Mouse (Mus musculus): ENCODE measurements at regions not wholly inside any gene's neighbourhood (a gene's known extent, or its start where the extent isn't known, plus 50 kb on each side); places are given as distances from the start of the nearest gene placed in this dataset.
"Not testable (repeated sequence)": the region's sequence is repeated elsewhere in the genome, so short reads cannot be mapped to it uniquely, and the experiment has no call there.

- Histone ChIP-seq H3K36me3 (ENCODE audit: control insufficient read depth, insufficient read depth, low read length) (no peaks in the 10 kb centered on the region), H3K9ac (ENCODE audit: low read depth, low read length) (no peak overlapping the region), H3K4me3 (ENCODE audit: low read length) (no peak overlapping the region), H3K4me1 (ENCODE audit: control insufficient read depth, insufficient read depth, low read length) (no peaks in the 10 kb centered on the region), H3K9me3 (ENCODE audit: control insufficient read depth, low read length) (no peaks in the 10 kb centered on the region), H3K27ac (ENCODE audit: low read length) (no peak overlapping the region), H3K27me3 (replicated peaks; ENCODE audit: control insufficient read depth, insufficient read depth, low read length) (no peaks in the 10 kb centered on the region), H3K4me2 (ENCODE audit: low read depth, low read length) (no peak overlapping the region)
- ATAC-seq, result no peak
- 78% methylated on average over 2 of the region's 2 CpGs for WGBS
Measured at GRCm38 (mm10) chr1:185923723-185924122, 193.4 kb downstream of the Lyplal1 start.

- 37% methylated on average over 2 of the region's 2 CpGs for WGBS
- ATAC-seq, result no peak
- Histone ChIP-seq H3K27ac (ENCODE audit: low read length) (no peak overlapping the region), H3K4me3 (ENCODE audit: low read length) (no peak overlapping the region), H3K9me3 (ENCODE audit: control insufficient read depth, low read length) (no peaks in the 10 kb centered on the region), H3K4me1 (ENCODE audit: control insufficient read depth, insufficient read depth, low read length) (no peaks in the 10 kb centered on the region), H3K27me3 (replicated peaks; ENCODE audit: control insufficient read depth, insufficient read depth, low read length) (no peaks in the 10 kb centered on the region), H3K4me2 (ENCODE audit: low read depth, low read length) (no peak overlapping the region), H3K36me3 (ENCODE audit: control insufficient read depth, insufficient read depth, low read length) (no peaks in the 10 kb centered on the region), H3K9ac (ENCODE audit: low read depth, low read length) (no peak overlapping the region)
Measured at GRCm38 (mm10) chr1:185929000-185929399, 188.1 kb downstream of the Lyplal1 start.

GRCm38 (mm10) chr1:185929761-185930160, 187.3 kb downstream of the Lyplal1 start:
- H3K27me3 ChIP-seq (replicated peaks; ENCODE audit: control insufficient read depth, insufficient read depth, low read length), result no peaks in the 10 kb centered on the region
- H3K27ac ChIP-seq (ENCODE audit: low read length), result no peak overlapping the region
- ATAC-seq, result no peak
- no peak overlapping the region for H3K4me3 ChIP-seq (ENCODE audit: low read length)
- no peaks in the 10 kb centered on the region for H3K36me3 ChIP-seq (ENCODE audit: control insufficient read depth, insufficient read depth, low read length)
- no peaks in the 10 kb centered on the region for H3K9me3 ChIP-seq (ENCODE audit: control insufficient read depth, low read length)
- H3K4me1 ChIP-seq (ENCODE audit: control insufficient read depth, insufficient read depth, low read length), result no peaks in the 10 kb centered on the region
- H3K9ac ChIP-seq (ENCODE audit: low read depth, low read length), result no peak overlapping the region
- 81% methylated on average over 5 of the region's 5 CpGs for WGBS
- H3K4me2 ChIP-seq (ENCODE audit: low read depth, low read length), result no peak overlapping the region

GRCm38 (mm10) chr1:185933623-185934022, 183.5 kb downstream of the Lyplal1 start:
- WGBS, result 81% methylated on average over 3 of the region's 3 CpGs
- H3K27ac ChIP-seq (ENCODE audit: low read length), result no peak overlapping the region
- ATAC-seq, result no peak

GRCm38 (mm10) chr1:185937026-185937425, 180.1 kb downstream of the Lyplal1 start:
- no peaks in the 10 kb centered on the region for H3K4me1 ChIP-seq (ENCODE audit: control insufficient read depth, insufficient read depth, low read length)
- H3K4me2 ChIP-seq (ENCODE audit: low read depth, low read length), result no peak overlapping the region
- no peak for ATAC-seq
- H3K27ac ChIP-seq (ENCODE audit: low read length), result no peak overlapping the region
- no peak overlapping the region for H3K9ac ChIP-seq (ENCODE audit: low read depth, low read length)
- H3K9me3 ChIP-seq (ENCODE audit: control insufficient read depth, low read length), result no peaks in the 10 kb centered on the region
- no peak overlapping the region for H3K4me3 ChIP-seq (ENCODE audit: low read length)
- H3K27me3 ChIP-seq (replicated peaks; ENCODE audit: control insufficient read depth, insufficient read depth, low read length), result no peaks in the 10 kb centered on the region
- no peaks in the 10 kb centered on the region for H3K36me3 ChIP-seq (ENCODE audit: control insufficient read depth, insufficient read depth, low read length)

More at GRCm38 (mm10) chr1:185933623-185934022, 183.5 kb downstream of the Lyplal1 start:
- Histone ChIP-seq H3K4me3 (ENCODE audit: low read length) (no peak overlapping the region), H3K36me3 (ENCODE audit: control insufficient read depth, insufficient read depth, low read length) (no peaks in the 10 kb centered on the region), H3K9ac (ENCODE audit: low read depth, low read length) (no peak overlapping the region), H3K27me3 (replicated peaks; ENCODE audit: control insufficient read depth, insufficient read depth, low read length) (no peaks in the 10 kb centered on the region), H3K4me1 (ENCODE audit: control insufficient read depth, insufficient read depth, low read length) (no peaks in the 10 kb centered on the region), H3K4me2 (ENCODE audit: low read depth, low read length) (no peak overlapping the region), H3K9me3 (ENCODE audit: control insufficient read depth, low read length) (no peaks in the 10 kb centered on the region)

- Histone ChIP-seq H3K36me3 (ENCODE audit: control insufficient read depth, insufficient read depth, low read length) (no peaks in the 10 kb centered on the region), H3K4me3 (ENCODE audit: low read length) (no peak overlapping the region), H3K27me3 (replicated peaks; ENCODE audit: control insufficient read depth, insufficient read depth, low read length) (no peaks in the 10 kb centered on the region), H3K9me3 (ENCODE audit: control insufficient read depth, low read length) (no peaks in the 10 kb centered on the region), H3K27ac (ENCODE audit: low read length) (no peak overlapping the region), H3K4me2 (ENCODE audit: low read depth, low read length) (no peak overlapping the region), H3K4me1 (ENCODE audit: control insufficient read depth, insufficient read depth, low read length) (no peaks in the 10 kb centered on the region), H3K9ac (ENCODE audit: low read depth, low read length) (no peak overlapping the region)
- ATAC-seq, result no peak
- WGBS, result 72% methylated on average over 3 of the region's 3 CpGs
Measured at GRCm38 (mm10) chr1:185939914-185940313, 177.2 kb downstream of the Lyplal1 start.

- Histone ChIP-seq H3K9me3 (ENCODE audit: control insufficient read depth, low read length) (no peaks in the 10 kb centered on the region), H3K27ac (ENCODE audit: low read length) (no peak overlapping the region), H3K27me3 (replicated peaks; ENCODE audit: control insufficient read depth, insufficient read depth, low read length) (no peaks in the 10 kb centered on the region), H3K9ac (ENCODE audit: low read depth, low read length) (no peak overlapping the region), H3K36me3 (ENCODE audit: control insufficient read depth, insufficient read depth, low read length) (no peaks in the 10 kb centered on the region), H3K4me3 (ENCODE audit: low read length) (no peak overlapping the region), H3K4me1 (ENCODE audit: control insufficient read depth, insufficient read depth, low read length) (no peaks in the 10 kb centered on the region), H3K4me2 (ENCODE audit: low read depth, low read length) (no peak overlapping the region)
- no peak for ATAC-seq
- whole genome bisulfite sequencing, result 74% methylated on average over 1 of the region's 1 CpGs
Measured at GRCm38 (mm10) chr1:185940511-185940910, 176.6 kb downstream of the Lyplal1 start.

GRCm38 (mm10) chr1:185951163-185951562, 165.9 kb downstream of the Lyplal1 start:
- WGBS, result 69% methylated on average over 1 of the region's 1 CpGs
- no peak for ATAC-seq
- Histone ChIP-seq H3K27ac (ENCODE audit: low read length) (no peak overlapping the region), H3K4me1 (ENCODE audit: control insufficient read depth, insufficient read depth, low read length) (no peaks in the 10 kb centered on the region), H3K9ac (ENCODE audit: low read depth, low read length) (no peak overlapping the region), H3K36me3 (ENCODE audit: control insufficient read depth, insufficient read depth, low read length) (no peaks in the 10 kb centered on the region), H3K4me2 (ENCODE audit: low read depth, low read length) (no peak overlapping the region), H3K4me3 (ENCODE audit: low read length) (no peak overlapping the region), H3K27me3 (replicated peaks; ENCODE audit: control insufficient read depth, insufficient read depth, low read length) (no peaks in the 10 kb centered on the region), H3K9me3 (ENCODE audit: control insufficient read depth, low read length) (no peaks in the 10 kb centered on the region)

GRCm38 (mm10) chr1:185955821-185956220, 161.3 kb downstream of the Lyplal1 start:
- not testable (repeated sequence) for H3K27me3 ChIP-seq (replicated peaks; ENCODE audit: control insufficient read depth, insufficient read depth, low read length); H3K36me3 ChIP-seq (ENCODE audit: control insufficient read depth, insufficient read depth, low read length); H3K4me3 ChIP-seq (ENCODE audit: low read length); H3K4me2 ChIP-seq (ENCODE audit: low read depth, low read length); ATAC-seq; H3K9me3 ChIP-seq (ENCODE audit: control insufficient read depth, low read length); H3K9ac ChIP-seq (ENCODE audit: low read depth, low read length); H3K27ac ChIP-seq (ENCODE audit: low read length); H3K4me1 ChIP-seq (ENCODE audit: control insufficient read depth, insufficient read depth, low read length)
- 67% methylated on average over 1 of the region's 1 CpGs for WGBS

GRCm38 (mm10) chr1:185957557-185957956, 159.6 kb downstream of the Lyplal1 start:
- Histone ChIP-seq H3K27ac (ENCODE audit: low read length) (no peak overlapping the region), H3K27me3 (replicated peaks; ENCODE audit: control insufficient read depth, insufficient read depth, low read length) (no peaks in the 10 kb centered on the region), H3K9me3 (ENCODE audit: control insufficient read depth, low read length) (no peaks in the 10 kb centered on the region), H3K4me3 (ENCODE audit: low read length) (no peak overlapping the region), H3K4me2 (ENCODE audit: low read depth, low read length) (no peak overlapping the region), H3K4me1 (ENCODE audit: control insufficient read depth, insufficient read depth, low read length) (no peaks in the 10 kb centered on the region), H3K9ac (ENCODE audit: low read depth, low read length) (no peak overlapping the region), H3K36me3 (ENCODE audit: control insufficient read depth, insufficient read depth, low read length) (no peaks in the 10 kb centered on the region)
- no peak for ATAC-seq
- WGBS, result 82% methylated on average over 3 of the region's 3 CpGs
